Mouse (Mus musculus): ENCODE results near the gene Eln.

Eln gene

GRCm38 (mm10) chr5:134680238-134680637 is 66.9 kb downstream of the Eln start:
- no peak for DNase-seq

GRCm38 (mm10) chr5:134678827-134679546 is 68.1 kb downstream of the Eln start:
- no peak for DNase-seq

- no peak for DNase-seq
These were observed 69.1 kb downstream of the Eln start for GRCm38 (mm10) chr5:134678031-134678430.

- no peak for DNase-seq
These were observed 69.6 kb downstream of the Eln start for GRCm38 (mm10) chr5:134677491-134677890.

GRCm38 (mm10) chr5:134675956-134676759 is 71.0 kb downstream of the Eln start:
- peak; percentile 42 for DNase-seq

- DNase-seq, result no peak
These were observed 72.1 kb downstream of the Eln start for GRCm38 (mm10) chr5:134674977-134675376.

GRCm38 (mm10) chr5:134672611-134673010 is 74.5 kb downstream of the Eln start:
- no peak for DNase-seq

GRCm38 (mm10) chr5:134672198-134672516 is 75.0 kb downstream of the Eln start:
- DNase-seq, result no peak

- no peak for DNase-seq
These were observed 75.6 kb downstream of the Eln start for GRCm38 (mm10) chr5:134671335-134672197.

- DNase-seq, result no peak
These were observed 78.0 kb downstream of the Eln start for GRCm38 (mm10) chr5:134669001-134669708.

- no peak for DNase-seq
These were observed 78.6 kb downstream of the Eln start for GRCm38 (mm10) chr5:134668495-134668894.

GRCm38 (mm10) chr5:134656708-134657107 is 90.4 kb downstream of the Eln start:
- DNase-seq, result no peak

All from cerebellum, adult 9-11 months (tissue).